In genomic region chr17:36145111-36145860, GRCm38 (mm10) we compare ENCODE assay signal across 9 mouse cellular contexts. TPM values are rescaled to one million over a fixed set of nuclear protein-coding genes. Genes with fewer than 3 reads are reported as not detected.
DNase-seq lines count a peak whose midpoint lies in the region; ATAC-seq and TF ChIP-seq lines count a peak whose summit lies in the region.
"Had no signal": no experiment of that assay in that cellular context is flagged by ENCODE, and none has a peak within 500 bp of the region (broad histone marks: within the 10 kb centered on the region; RNA-seq: fewer than 3 reads in every experiment).

No protein-coding gene starts in this region.

- no peak overlapping the region for H3K27ac ChIP-seq in forebrain, postnatal 0 days (ENCODE audit: low read depth, low read length)
- no peak overlapping the region for H3K27ac ChIP-seq in limb, embryonic 11.5 days (replicated peaks; ENCODE audit: low read depth, low read length)
- no peak overlapping the region for H3K27ac ChIP-seq in neural tube, embryonic 12.5 days

- H3K4me3 ChIP-seq in forebrain, postnatal 0 days (ENCODE audit: low read depth, low read length), result peak overlapping the region; percentile 28
- H3K4me3 ChIP-seq in limb, embryonic 11.5 days (ENCODE audit: low read depth, low read length), result peak overlapping the region; percentile 14; the same call in 1 of the 2 replicates
- peak overlapping the region; percentile 23; the same call in 1 of the 2 replicates for H3K4me3 ChIP-seq in neural tube, embryonic 12.5 days

- H3K4me2 ChIP-seq in forebrain, postnatal 0 days (ENCODE audit: low read depth), result peak overlapping the region; percentile 44
- peak overlapping the region; percentile 31 for H3K4me2 ChIP-seq in limb, embryonic 11.5 days (ENCODE audit: low read depth, severe bottlenecking)
- H3K4me2 ChIP-seq in neural tube, embryonic 12.5 days (replicated peaks), result peak overlapping the region; percentile 55

- ATAC-seq in activated CD4-positive, CD25-positive, alpha-beta regulatory T cell, adult 4 months, result peak; percentile 69
- ATAC-seq in forebrain, postnatal 0 days, result no peak; the same call in 1 of the 2 replicates
- no peak for ATAC-seq in limb, embryonic 11.5 days (ENCODE audit: insufficient number of reproducible peaks, low FRiP score, low TSS enrichment, low read depth)
- 0 out of 2 replicates have a peak, but pooled peaks have one; percentile 17 for ATAC-seq in neural tube, embryonic 12.5 days (ENCODE audit: low FRiP score, low read depth)

- H3K9me3 ChIP-seq in forebrain, postnatal 0 days (ENCODE audit: low read length), result no peaks in the 10 kb centered on the region
- no peaks in the 10 kb centered on the region for H3K9me3 ChIP-seq in limb, embryonic 11.5 days (ENCODE audit: control insufficient read depth, low read length)
- H3K9me3 ChIP-seq in neural tube, embryonic 12.5 days, result no peaks in the 10 kb centered on the region

- peaks cover 19% of the 10 kb centered on the region for H3K27me3 ChIP-seq in forebrain, postnatal 0 days (ENCODE audit: insufficient read depth, low read length)
- peaks cover 31% of the 10 kb centered on the region for H3K27me3 ChIP-seq in limb, embryonic 11.5 days (ENCODE audit: control insufficient read depth, insufficient read depth, low read length)
- H3K27me3 ChIP-seq in neural tube, embryonic 12.5 days (replicated peaks), result peaks cover 45% of the 10 kb centered on the region

- H3K36me3 ChIP-seq in forebrain, postnatal 0 days (ENCODE audit: insufficient read depth), result no peaks in the 10 kb centered on the region
- H3K36me3 ChIP-seq in limb, embryonic 11.5 days (ENCODE audit: control insufficient read depth, insufficient read depth, low read length), result no peaks in the 10 kb centered on the region
- no peaks in the 10 kb centered on the region for H3K36me3 ChIP-seq in neural tube, embryonic 12.5 days

- WGBS in forebrain, postnatal 0 days, result 2% methylated on average over 62 of the region's 78 CpGs
- WGBS in limb, embryonic 11.5 days, result 1% methylated on average over 72 of the region's 78 CpGs
- WGBS in neural tube, embryonic 12.5 days, result 1% methylated on average over 78 of the region's 78 CpGs

- DNase-seq in heart, adult 18-20 months, result peak; percentile 37 to 38
- DNase-seq in heart, adult 8-10 months (ENCODE audit: low spot score), result no peak
- DNase-seq in forebrain, postnatal 0 days, result no peak
- peak; percentile 40 for DNase-seq in limb, embryonic 11.5 days (ENCODE audit: low spot score)
- DNase-seq in cerebellum, adult 11-12 months, result no peak
- no peak for DNase-seq in frontal cortex, postnatal 25 days (ENCODE audit: low spot score in 2 of 2)

- 0 out of 2 replicates have a peak, but pooled peaks cover 3% of the 10 kb centered on the region for H3K4me1 ChIP-seq in forebrain, postnatal 0 days (ENCODE audit: insufficient read depth)
- H3K4me1 ChIP-seq in limb, embryonic 11.5 days (ENCODE audit: control insufficient read depth, insufficient read depth, low read length), result no peaks in the 10 kb centered on the region
- peaks cover 9% of the 10 kb centered on the region; the same call in 1 of the 2 replicates for H3K4me1 ChIP-seq in neural tube, embryonic 12.5 days

- TF ChIP-seq CTCF in forebrain, postnatal 0 days (IDR thresholded peaks at IDR 0.05; ENCODE audit: low read depth), result no peak

- H3K9ac ChIP-seq in forebrain, postnatal 0 days, result no peak overlapping the region
- no peak overlapping the region for H3K9ac ChIP-seq in limb, embryonic 11.5 days (ENCODE audit: low read length)
- H3K9ac ChIP-seq in neural tube, embryonic 12.5 days, result no peak overlapping the region

RNA-seq across cellular contexts. Expression of gene Gm7030, which starts 16.1 kb away (rescaled TPM):
- under 1 TPM in 1 of 2 experiments, not detected in 1; 0.55 TPM for total RNA-seq in heart, adult 18-20 months (2021)
- under 1 TPM in 2 of 4 experiments, not detected in 2; 0.34 to 0.38 TPM for total RNA-seq in heart, adult 8-10 months (2022)
- polyA plus RNA-seq in activated CD4-positive, CD25-positive, alpha-beta regulatory T cell, adult 4 months (2017; shearing (Covaris generic)), result not detected
- not detected in 2 replicates for total RNA-seq in forebrain, postnatal 0 days (2014; rRNA removed)
- polyA plus RNA-seq in forebrain, postnatal 0 days (2015; fragmentation: Nextera tagmentation; extraction: Ambion mirVana), result not detected in 2 replicates
- polyA plus RNA-seq in limb, embryonic 11.5 days (2014; fragmentation: Nextera tagmentation; extraction: Ambion mirVana), result not detected in 2 replicates
- polyA plus RNA-seq in neural tube, embryonic 12.5 days (2016; fragmentation: Nextera tagmentation; extraction: Ambion mirVana), result not detected in 2 replicates
- total RNA-seq: left cerebral cortex, postnatal 10 days had no signal

RNA-seq across cellular contexts. Expression of gene Gm8909, which starts 23.1 kb away (rescaled TPM):
- total RNA-seq in heart, adult 18-20 months (2021), result not detected
- not detected for total RNA-seq in heart, adult 8-10 months (2022)
- polyA plus RNA-seq in activated CD4-positive, CD25-positive, alpha-beta regulatory T cell, adult 4 months (2017; shearing (Covaris generic)), result 1 to 10 TPM; 1.3 to 5.2 TPM
- total RNA-seq in forebrain, postnatal 0 days (2014; rRNA removed), result not detected in 2 replicates
- polyA plus RNA-seq in forebrain, postnatal 0 days (2015; fragmentation: Nextera tagmentation; extraction: Ambion mirVana), result not detected in 2 replicates
- not detected in 2 replicates for polyA plus RNA-seq in limb, embryonic 11.5 days (2014; fragmentation: Nextera tagmentation; extraction: Ambion mirVana)
- 0.25 TPM in 1 of 2 replicates, not detected in the other for polyA plus RNA-seq in neural tube, embryonic 12.5 days (2016; fragmentation: Nextera tagmentation; extraction: Ambion mirVana)
- total RNA-seq: left cerebral cortex, postnatal 10 days had no signal

RNA-seq across cellular contexts. Expression of gene Gm19684, which starts 23.8 kb away (rescaled TPM):
- under 1 TPM; 0.27 to 0.28 TPM for total RNA-seq in heart, adult 18-20 months (2021)
- total RNA-seq in heart, adult 8-10 months (2022), result under 1 TPM in 3 of 4 experiments, not detected in 1; 0.19 to 0.26 (median 0.25) TPM
- polyA plus RNA-seq in activated CD4-positive, CD25-positive, alpha-beta regulatory T cell, adult 4 months (2017; shearing (Covaris generic)), result 1 to 10 TPM in 1 of 2 experiments, under 1 TPM in 1; 0.70 to 4.4 TPM
- not detected in 2 replicates for total RNA-seq in forebrain, postnatal 0 days (2014; rRNA removed)
- not detected in 2 replicates for polyA plus RNA-seq in forebrain, postnatal 0 days (2015; fragmentation: Nextera tagmentation; extraction: Ambion mirVana)
- not detected in 2 replicates for polyA plus RNA-seq in limb, embryonic 11.5 days (2014; fragmentation: Nextera tagmentation; extraction: Ambion mirVana)
- not detected in 2 replicates for polyA plus RNA-seq in neural tube, embryonic 12.5 days (2016; fragmentation: Nextera tagmentation; extraction: Ambion mirVana)
- total RNA-seq: left cerebral cortex, postnatal 10 days had no signal

RNA-seq across cellular contexts. Expression of gene H2-T3, which starts 44.8 kb away (rescaled TPM):
- total RNA-seq in heart, adult 18-20 months (2021), result not detected
- total RNA-seq in heart, adult 8-10 months (2022), result not detected
- 1 to 10 TPM in 1 of 2 experiments, not detected in 1; 5.7 TPM for polyA plus RNA-seq in activated CD4-positive, CD25-positive, alpha-beta regulatory T cell, adult 4 months (2017; shearing (Covaris generic))
- not detected in 2 replicates for total RNA-seq in forebrain, postnatal 0 days (2014; rRNA removed)
- polyA plus RNA-seq in forebrain, postnatal 0 days (2015; fragmentation: Nextera tagmentation; extraction: Ambion mirVana), result not detected in 2 replicates
- polyA plus RNA-seq in limb, embryonic 11.5 days (2014; fragmentation: Nextera tagmentation; extraction: Ambion mirVana), result not detected in 2 replicates
- polyA plus RNA-seq in neural tube, embryonic 12.5 days (2016; fragmentation: Nextera tagmentation; extraction: Ambion mirVana), result not detected in 2 replicates
- total RNA-seq: left cerebral cortex, postnatal 10 days had no signal

Comparison
In these comparisons a context has a peak if more than half of its experiments do, and no peak if none do; other contexts are left out.
1. DNase-seq: peak in heart, adult 18-20 months (2 of 2) and limb, embryonic 11.5 days (single experiment); none in heart, adult 8-10 months (single experiment), forebrain, postnatal 0 days (single experiment), cerebellum, adult 11-12 months (single experiment) and frontal cortex, postnatal 25 days (0 of 2).
2. ATAC-seq: peak in activated CD4-positive, CD25-positive, alpha-beta regulatory T cell, adult 4 months (single experiment) and neural tube, embryonic 12.5 days (single experiment); none in forebrain, postnatal 0 days (single experiment) and limb, embryonic 11.5 days (single experiment).
3. Peak in every context shown above with its lines, with median percentiles within 50 percentile points of each other: H3K4me2 ChIP-seq and H3K4me3 ChIP-seq.